Mouse (Mus musculus) bone marrow macrophage, adult 2 months (primary cell): ENCODE data around the gene Tifa. TPM values are rescaled to one million over a fixed set of nuclear protein-coding genes. Genes with fewer than 3 reads are reported as not detected.

Experiments used
- H3K27ac ChIP-seq: 2 replicates; pipeline ENCODE4 v1.5.1; 2012; ENCODE audit warnings: low read depth, low read length; ENCODE audit not compliant: insufficient read depth
- H3K4me1 ChIP-seq: 2 replicates; pipeline ENCODE4 v1.6.1; 2012; ENCODE audit warnings: low read length; ENCODE audit not compliant: control insufficient read depth, insufficient read depth
- H3K4me3 ChIP-seq: 2 replicates; pipeline ENCODE4 v1.5.1; 2012; ENCODE audit warnings: mild to moderate bottlenecking, low read length, moderate library complexity; ENCODE audit not compliant: insufficient read depth
- CTCF ChIP-seq: IDR thresholded peaks from 2 replicates; pipeline ENCODE4 v1.5.1; 2012; ENCODE audit warnings: low read depth, mild to moderate bottlenecking, low read length, moderate library complexity
- POLR2A ChIP-seq: IDR thresholded peaks from 2 replicates; pipeline ENCODE4 v1.6.1; 2012; ENCODE audit warnings: mild to moderate bottlenecking, low read depth, low read length, borderline replicate concordance
- polyA plus RNA-seq: library from polyadenylated mRNA; stranded (reverse); fragments of >200 nt; gene quantifications from 2 replicates; pipeline ENCODE4 v1.2.4, GENCODE M21; 2012; ENCODE audit not compliant: missing spikeins, insufficient read depth, insufficient read length

Tifa gene
- polyA plus RNA-seq, 1 experiment: 97.9 TPM

- no peak overlapping the region for H3K27ac ChIP-seq
- TF ChIP-seq CTCF (no peak), POLR2A (no peak)
- H3K4me1 ChIP-seq: peaks cover 2% of the 10 kb centered on the region; the same call in 1 of the 2 replicates
- no peak overlapping the region for H3K4me3 ChIP-seq
Measured at GRCm38 (mm10) chr3:127862479-127862878, 72.9 kb downstream of the Tifa start.

- no peak for TF ChIP-seq POLR2A
- TF ChIP-seq CTCF: no peak
- Histone ChIP-seq H3K27ac (no peak overlapping the region), H3K4me3 (no peak overlapping the region), H3K4me1 (peaks cover 2% of the 10 kb centered on the region)
Measured at GRCm38 (mm10) chr3:127863571-127863970, 74.0 kb downstream of the Tifa start.

GRCm38 (mm10) chr3:127864242-127864641 is 74.6 kb downstream of the Tifa start:
- peaks cover 2% of the 10 kb centered on the region for H3K4me1 ChIP-seq
- H3K4me3 ChIP-seq: no peak overlapping the region
- TF ChIP-seq CTCF: no peak
- TF ChIP-seq POLR2A: no peak
- H3K27ac ChIP-seq: no peak overlapping the region

GRCm38 (mm10) chr3:127868046-127868758 is 78.6 kb downstream of the Tifa start:
- TF ChIP-seq POLR2A: no peak
- TF ChIP-seq CTCF: no peak

GRCm38 (mm10) chr3:127868880-127869279 is 79.3 kb downstream of the Tifa start:
- TF ChIP-seq CTCF (no peak), POLR2A (no peak)
- no peak overlapping the region for H3K4me3 ChIP-seq
- H3K4me1 ChIP-seq: peaks cover 2% of the 10 kb centered on the region
- no peak overlapping the region for H3K27ac ChIP-seq

More at GRCm38 (mm10) chr3:127868046-127868758, 78.6 kb downstream of the Tifa start:
- Histone ChIP-seq H3K4me1 (peaks cover 4% of the 10 kb centered on the region), H3K4me3 (no peak overlapping the region), H3K27ac (no peak overlapping the region)

GRCm38 (mm10) chr3:127871575-127871974 is 82.0 kb downstream of the Tifa start:
- TF ChIP-seq POLR2A: no peak
- TF ChIP-seq CTCF: no peak
- Histone ChIP-seq H3K4me1 (peaks cover 2% of the 10 kb centered on the region), H3K4me3 (no peak overlapping the region), H3K27ac (no peak overlapping the region)

GRCm38 (mm10) chr3:127874254-127874883 is 84.8 kb downstream of the Tifa start:
- TF ChIP-seq CTCF: no peak
- no peak for TF ChIP-seq POLR2A

GRCm38 (mm10) chr3:127875059-127875458 is 85.5 kb downstream of the Tifa start:
- no peak overlapping the region for H3K27ac ChIP-seq

More at GRCm38 (mm10) chr3:127874254-127874883, 84.8 kb downstream of the Tifa start:
- H3K4me3 ChIP-seq: no peak overlapping the region
- peaks cover 2% of the 10 kb centered on the region; the same call in 1 of the 2 replicates for H3K4me1 ChIP-seq
- no peak overlapping the region for H3K27ac ChIP-seq

GRCm38 (mm10) chr3:127875509-127875908 is 85.9 kb downstream of the Tifa start:
- no peak overlapping the region for H3K4me3 ChIP-seq
- no peak overlapping the region for H3K27ac ChIP-seq
- H3K4me1 ChIP-seq: peaks cover 2% of the 10 kb centered on the region; the same call in 1 of the 2 replicates
- TF ChIP-seq CTCF (no peak), POLR2A (no peak)

More at GRCm38 (mm10) chr3:127875059-127875458, 85.5 kb downstream of the Tifa start:
- peaks cover 2% of the 10 kb centered on the region; the same call in 1 of the 2 replicates for H3K4me1 ChIP-seq
- TF ChIP-seq POLR2A (no peak), CTCF (no peak)
- no peak overlapping the region for H3K4me3 ChIP-seq

- no peak overlapping the region for H3K27ac ChIP-seq
- H3K4me1 ChIP-seq: peaks cover 16% of the 10 kb centered on the region
- H3K4me3 ChIP-seq: no peak overlapping the region
- TF ChIP-seq CTCF (no peak), POLR2A (no peak)
Measured at GRCm38 (mm10) chr3:127879968-127880367, 90.4 kb downstream of the Tifa start.
